Mouse (Mus musculus): ENCODE data around the gene Ccdc87.
"Not testable (repeated sequence)": the region's sequence is repeated elsewhere in the genome, so short reads cannot be mapped to it uniquely, and the experiment has no call there.

Ccdc87 gene

DNA sequence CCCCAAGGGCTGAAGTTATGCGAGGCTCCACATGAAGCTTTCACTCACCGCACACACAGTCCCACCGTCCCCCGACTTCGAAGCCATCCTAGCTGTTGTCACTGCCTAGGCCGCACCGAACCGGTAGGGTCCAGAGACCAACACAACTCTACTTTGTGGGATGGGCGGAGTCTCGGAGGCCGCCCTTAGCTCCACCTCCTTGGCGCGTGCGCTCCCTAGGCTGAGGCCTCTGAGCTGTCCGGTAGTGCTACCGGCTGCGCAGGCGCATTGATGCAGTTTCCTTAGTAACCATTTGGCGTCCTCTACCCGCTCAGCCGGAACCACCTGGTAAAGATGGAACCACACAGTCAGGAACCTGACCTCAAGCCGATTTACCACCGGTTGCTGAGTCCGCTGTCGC is at the start of gene Ccdc87, which contains the start of gene Ccs:
Gene Ccdc87 (plus strand): TSS at position 218 of the 400 bp plus-strand sequence.
Gene Ccs (minus strand): TSS at position 184 of the 400 bp plus-strand sequence.
- DNase-seq: peak; percentile 93

DNA sequence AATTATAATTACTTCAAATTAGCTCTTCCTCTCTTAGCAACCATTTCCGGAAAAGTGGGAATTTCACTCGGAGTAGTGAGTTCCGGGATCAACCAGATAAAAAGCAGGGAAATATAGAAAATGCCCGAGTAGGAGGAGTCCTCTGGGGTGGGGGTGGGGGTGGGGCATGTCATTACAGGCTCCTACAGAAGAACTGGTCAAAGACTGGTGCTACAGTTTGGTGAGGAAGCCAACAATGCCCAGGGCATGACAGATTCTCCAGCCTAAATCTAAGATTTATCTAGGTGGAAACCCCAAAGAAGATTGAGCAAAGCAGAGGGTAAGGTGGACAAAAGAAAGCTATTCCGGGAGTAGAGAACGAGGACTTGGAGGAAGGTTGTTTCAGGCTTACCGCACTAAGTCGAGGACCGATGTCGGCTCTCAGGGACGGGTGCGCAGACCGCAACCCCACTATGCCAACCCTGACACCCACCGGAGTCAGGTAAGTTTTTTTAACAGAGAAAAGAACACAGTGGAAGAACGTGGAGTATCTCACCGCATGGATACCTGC is 45.8 kb upstream of the Ccdc87 start:
- no peak for DNase-seq

DNA sequence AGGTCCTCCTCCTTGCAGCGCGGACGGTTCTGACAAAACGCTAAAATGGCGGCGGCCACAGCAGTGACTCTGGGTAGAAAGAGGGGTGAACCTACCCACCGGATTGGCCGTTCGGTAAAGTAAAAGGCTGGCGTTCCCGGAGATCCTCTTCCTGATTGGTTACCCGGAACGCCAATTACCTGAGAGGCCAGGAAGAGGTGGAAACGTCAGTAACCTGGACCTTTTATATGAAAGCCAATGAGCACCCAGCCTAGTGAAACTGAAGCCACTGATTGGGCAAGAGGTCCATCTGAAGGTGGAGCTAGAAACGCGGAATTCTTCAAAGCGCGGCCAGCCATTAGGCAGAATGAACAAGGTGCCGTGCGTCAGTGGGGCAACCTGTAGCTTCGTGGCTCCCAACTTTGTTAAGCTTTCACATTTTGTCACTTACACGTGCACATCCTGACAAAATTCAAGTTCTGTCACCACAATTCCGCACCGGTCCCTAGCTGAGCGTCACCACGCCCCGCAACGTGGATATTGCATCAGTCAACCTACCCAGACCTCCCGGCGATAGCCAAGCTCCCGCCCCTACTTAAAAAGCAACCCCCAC is 45.2 kb upstream of the Ccdc87 start, which contains the start of gene Rbm4:
Gene Rbm4 (minus strand): TSS at position 71 of the 592 bp plus-strand sequence.
- peak; percentile 91 for DNase-seq

DNA sequence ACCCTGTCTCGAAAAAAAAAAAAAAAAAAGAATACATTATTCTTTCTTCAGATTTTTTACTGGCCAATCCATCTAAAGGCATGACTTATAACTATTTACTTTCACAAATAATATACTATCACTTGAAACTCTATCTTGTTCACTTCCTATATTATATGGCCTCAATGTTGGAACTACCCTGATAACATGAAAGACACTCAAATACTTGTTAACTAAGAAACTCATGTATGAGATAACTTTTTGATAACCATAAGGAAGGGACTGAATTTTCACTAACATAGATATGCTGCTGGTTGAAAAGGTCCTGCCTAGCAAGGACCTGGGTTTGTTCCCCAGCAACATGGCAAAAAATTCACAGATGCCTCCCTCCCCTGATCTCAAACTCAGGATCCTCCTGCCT is 43.2 kb upstream of the Ccdc87 start:
- DNase-seq: no peak

DNA sequence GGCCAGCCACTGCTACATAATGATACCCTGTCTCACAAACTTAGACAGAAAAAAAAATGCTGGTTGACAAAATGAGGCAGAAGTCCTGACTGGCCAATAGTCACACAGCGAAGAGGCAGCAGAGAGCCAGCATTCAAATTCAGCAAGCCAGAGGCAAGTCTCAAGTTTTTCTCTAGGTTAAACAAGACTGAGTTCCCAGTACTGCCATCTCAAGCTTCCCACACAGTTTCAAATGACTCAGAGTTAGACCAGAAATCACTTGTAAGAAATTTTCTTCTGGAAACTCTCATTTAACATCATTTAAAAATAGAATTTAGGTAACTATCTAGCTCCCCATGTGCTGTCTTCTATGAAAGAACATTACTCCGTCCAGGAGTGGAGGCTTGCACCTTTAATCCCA is 41.3 kb upstream of the Ccdc87 start:
- no peak for DNase-seq

- DNase-seq: no peak
Observed at GRCm38 (mm10) chr19:4799083-4799482, 40.1 kb upstream of the Ccdc87 start.

GRCm38 (mm10) chr19:4802691-4803091 is 36.5 kb upstream of the Ccdc87 start:
- DNase-seq: no peak

DNA sequence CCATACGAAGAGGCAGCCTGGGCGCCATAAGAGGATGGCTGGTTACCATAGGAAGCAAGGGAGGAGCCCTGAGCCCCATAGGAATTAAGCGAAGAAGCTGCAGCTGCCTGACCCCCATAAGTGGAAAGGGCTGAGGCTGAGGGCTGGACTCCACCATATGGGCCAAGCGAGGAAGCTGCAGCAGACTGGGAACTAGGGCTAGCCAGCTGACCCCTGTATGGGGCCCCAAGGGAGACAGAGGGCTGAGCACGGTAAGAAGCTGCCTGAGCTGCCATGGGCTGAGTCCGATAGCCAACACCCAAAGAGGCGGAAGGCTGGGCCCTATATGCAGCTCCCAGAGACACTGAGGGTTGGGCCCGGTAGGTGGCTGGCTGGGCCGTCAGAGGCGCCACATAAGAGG is 35.9 kb upstream of the Ccdc87 start:
- no peak for DNase-seq

DNA sequence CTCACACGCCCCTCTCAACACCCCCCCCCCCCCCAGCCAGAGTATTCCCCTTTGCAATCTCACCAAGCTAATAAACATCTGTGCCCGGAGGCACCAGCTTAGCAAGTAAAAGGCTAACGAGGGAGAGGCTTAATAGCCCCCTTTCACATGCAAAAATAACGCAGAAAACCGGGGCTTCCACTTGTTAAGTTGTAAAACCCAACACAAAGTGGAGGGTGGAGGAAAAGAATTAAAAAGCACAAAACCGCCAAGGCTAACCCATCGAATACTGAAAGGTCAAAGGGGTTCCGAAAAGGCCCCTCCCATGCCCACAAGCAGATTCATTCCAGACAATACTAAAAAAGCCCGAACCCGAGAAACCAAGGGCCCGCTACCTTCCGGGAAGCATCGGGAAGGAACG is 28.9 kb upstream of the Ccdc87 start:
- DNase-seq: no peak

GRCm38 (mm10) chr19:4810746-4811062 is 28.5 kb upstream of the Ccdc87 start:
- no peak for DNase-seq

- DNase-seq: peak; percentile 97
Observed at GRCm38 (mm10) chr19:4811063-4811908, 27.9 kb upstream of the Ccdc87 start, which contains the start of the genes Gm21992 and Rbm14. TSS of gene Gm21992 (minus strand) at chr19:4811612. TSS of gene Rbm14 (minus strand) at chr19:4811634.

- DNase-seq: no peak
Observed at GRCm38 (mm10) chr19:4811909-4812242, 27.3 kb upstream of the Ccdc87 start.

- DNase-seq: not testable (repeated sequence)
Observed at GRCm38 (mm10) chr19:4812334-4812949, 26.7 kb upstream of the Ccdc87 start.

GRCm38 (mm10) chr19:4813015-4813414 is 26.2 kb upstream of the Ccdc87 start:
- DNase-seq: peak; percentile 44

GRCm38 (mm10) chr19:4817182-4817835 is 21.9 kb upstream of the Ccdc87 start:
- no peak for DNase-seq

DNA sequence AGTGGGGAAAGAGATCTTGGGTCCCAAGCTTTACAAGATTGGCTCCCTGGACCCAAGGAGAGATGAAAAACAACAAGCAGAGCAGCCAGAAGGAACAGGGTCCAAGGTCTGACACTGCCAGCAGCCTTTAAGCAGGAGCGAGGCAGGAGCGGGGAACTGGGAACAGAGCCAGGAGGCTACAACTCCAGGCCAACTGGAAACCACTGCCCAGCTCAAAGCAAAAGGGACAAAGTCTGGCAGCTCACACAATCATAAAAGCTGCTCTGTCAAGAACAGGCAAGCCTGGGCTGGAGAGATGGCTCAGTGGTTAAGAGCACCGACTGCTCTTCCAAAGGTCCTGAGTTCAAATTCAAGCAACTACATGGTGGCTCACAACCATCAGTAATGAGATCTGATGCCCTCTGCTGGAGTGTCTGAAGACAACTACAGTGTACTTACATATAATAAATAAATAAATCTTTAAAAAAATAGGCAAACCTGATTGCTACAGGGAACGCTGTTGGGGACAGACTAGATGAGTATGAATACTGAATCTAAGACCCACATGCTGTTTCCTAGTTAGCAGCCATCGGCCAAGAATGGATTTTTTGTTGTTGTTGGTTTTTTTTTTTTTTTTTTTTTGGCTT is 18.4 kb upstream of the Ccdc87 start:
- DNase-seq: peak; percentile 66

DNA sequence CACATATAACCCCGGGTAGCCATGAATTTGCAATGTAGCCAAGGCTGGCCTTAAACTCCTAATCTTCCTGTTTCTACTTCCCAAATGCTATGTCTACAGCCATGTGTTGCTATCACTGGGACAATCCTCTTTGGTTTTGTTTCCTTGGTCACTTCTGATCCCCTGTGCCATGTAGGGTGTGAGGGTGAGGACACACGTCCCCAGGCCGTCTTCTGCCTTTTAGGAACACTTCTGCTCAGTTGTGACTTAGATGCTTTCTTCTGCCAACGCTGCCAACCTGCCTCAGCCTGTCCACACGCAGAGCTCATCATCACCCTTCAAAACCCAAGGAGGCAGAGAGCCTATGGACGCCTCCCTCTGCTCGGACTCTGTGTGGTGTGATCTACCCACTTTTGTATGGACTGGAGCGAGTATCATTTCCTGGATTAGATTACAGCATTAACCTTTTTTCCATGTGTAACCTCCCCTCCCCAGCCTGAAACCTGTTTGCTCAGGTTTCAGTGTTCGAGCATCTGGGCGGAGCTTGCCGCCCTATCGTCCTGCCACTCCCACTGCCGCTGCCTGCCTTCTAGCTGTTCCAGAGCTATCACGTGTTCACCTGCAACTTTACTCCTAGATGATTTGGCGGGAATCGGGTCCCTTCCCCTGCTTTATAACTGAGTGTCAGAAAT is 10.6 kb upstream of the Ccdc87 start:
- DNase-seq: no peak

- peak; percentile 59 for DNase-seq
Observed at GRCm38 (mm10) chr19:4829156-4829555, 10.0 kb upstream of the Ccdc87 start.

- no peak for DNase-seq
Observed at GRCm38 (mm10) chr19:4833977-4834376, 5.2 kb upstream of the Ccdc87 start.

- no peak for DNase-seq
Observed at GRCm38 (mm10) chr19:4836096-4836495, 3.1 kb upstream of the Ccdc87 start.

- DNase-seq: no peak
Observed at GRCm38 (mm10) chr19:4837049-4837448, 2.1 kb upstream of the Ccdc87 start.
